Mouse (Mus musculus): ENCODE results near the gene Hcar2.

- TF ChIP-seq CTCF (IDR thresholded peaks at IDR 0.05; ENCODE audit: borderline replicate concordance, insufficient read depth, low read length) (no peak), POLR2A (IDR thresholded peaks at IDR 0.05; ENCODE audit: low read depth, low read length) (no peak)
Measured at GRCm38 (mm10) chr5:123869615-123870014, 4.3 kb upstream of the Hcar2 start.

All from embryonic fibroblast, embryonic 13.5 days (primary cell).